Mouse (Mus musculus) T-cell, adult 2 months (primary cell): ENCODE measurements around the gene Ppp1r12a.
A peak's percentile ranks its signal among the peaks of the same experiment; 100 is the strongest.

ENCODE experiments used
- DNase-seq: peaks from one replicate; pipeline ENCODE4 v3.0.0; 2022; ENCODE audit warnings: low spot score

Gene Ppp1r12a

GRCm38 (mm10) chr10:108161261-108162256, at the start of gene Ppp1r12a:
Gene Ppp1r12a (plus strand): TSS chr10:108162193.
- DNase-seq = peak; percentile 91

- DNase-seq = no peak
Observed at GRCm38 (mm10) chr10:108113361-108114237, 48.4 kb upstream of the Ppp1r12a start.

GRCm38 (mm10) chr10:108118200-108119163, 43.5 kb upstream of the Ppp1r12a start:
- DNase-seq = peak; percentile 33

GRCm38 (mm10) chr10:108119416-108119815, 42.6 kb upstream of the Ppp1r12a start:
- no peak for DNase-seq

GRCm38 (mm10) chr10:108124934-108125599, 36.9 kb upstream of the Ppp1r12a start:
- no peak for DNase-seq

- DNase-seq = no peak
Observed at GRCm38 (mm10) chr10:108129167-108129566, 32.8 kb upstream of the Ppp1r12a start.

- no peak for DNase-seq
Observed at GRCm38 (mm10) chr10:108131858-108132257, 30.1 kb upstream of the Ppp1r12a start.

- DNase-seq = no peak
Observed at GRCm38 (mm10) chr10:108133253-108133652, 28.7 kb upstream of the Ppp1r12a start.

- no peak for DNase-seq
Observed at GRCm38 (mm10) chr10:108133745-108134144, 28.2 kb upstream of the Ppp1r12a start.

- no peak for DNase-seq
Observed at GRCm38 (mm10) chr10:108138347-108138746, 23.6 kb upstream of the Ppp1r12a start.

- DNase-seq = no peak
Observed at GRCm38 (mm10) chr10:108139788-108140187, 22.2 kb upstream of the Ppp1r12a start.

- DNase-seq = no peak
Observed at GRCm38 (mm10) chr10:108140742-108141141, 21.3 kb upstream of the Ppp1r12a start.

- DNase-seq = no peak
Observed at GRCm38 (mm10) chr10:108143991-108144525, 17.9 kb upstream of the Ppp1r12a start.

- no peak for DNase-seq
Observed at GRCm38 (mm10) chr10:108145701-108146100, 16.3 kb upstream of the Ppp1r12a start.

GRCm38 (mm10) chr10:108147031-108147430, 15.0 kb upstream of the Ppp1r12a start:
- no peak for DNase-seq

- DNase-seq = no peak
Observed at GRCm38 (mm10) chr10:108153301-108153700, 8.7 kb upstream of the Ppp1r12a start.

- no peak for DNase-seq
Observed at GRCm38 (mm10) chr10:108155042-108155686, 6.8 kb upstream of the Ppp1r12a start.

- no peak for DNase-seq
Observed at GRCm38 (mm10) chr10:108155687-108156067, 6.3 kb upstream of the Ppp1r12a start.

- DNase-seq = no peak
Observed at GRCm38 (mm10) chr10:108156128-108156527, 5.9 kb upstream of the Ppp1r12a start.

- no peak for DNase-seq
Observed at GRCm38 (mm10) chr10:108159002-108159401, 3.0 kb upstream of the Ppp1r12a start.
